Mouse (Mus musculus): ENCODE measurements at regions not wholly inside any gene's neighbourhood (a gene's known extent, or its start where the extent isn't known, plus 50 kb on each side); places are given as distances from the start of the nearest gene placed in this dataset.
A peak's percentile ranks its signal among the peaks of the same experiment; 100 is the strongest.

DNA sequence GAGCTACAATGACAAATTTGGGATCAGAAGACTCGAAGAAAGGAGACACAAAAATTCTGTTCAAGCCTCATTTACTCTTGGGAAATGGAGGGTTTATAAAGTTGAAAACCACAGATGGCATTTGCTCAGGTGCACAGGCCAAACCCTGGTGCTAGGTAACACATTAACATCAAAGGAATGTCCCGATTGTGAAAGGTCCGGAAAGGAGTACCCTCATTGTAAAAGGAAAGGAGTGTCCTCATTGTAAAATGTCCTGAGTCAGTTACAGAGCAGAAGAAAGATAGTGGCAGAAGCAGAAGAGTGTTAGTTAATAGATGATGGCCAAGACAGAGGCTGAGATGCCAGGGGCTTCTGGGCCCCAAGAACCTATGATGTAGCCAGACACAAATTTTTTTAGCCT, 252.8 kb upstream of the Gm21798 start:
- no peak for DNase-seq (ENCODE audit: extremely low spot score in 1 of 2, low spot score in 2 of 2)
- no peak for TF ChIP-seq CTCF (IDR thresholded peaks at IDR 0.05)
- Histone ChIP-seq H3K4me3 (no peak overlapping the region), H3K27ac (no peak overlapping the region)
- intact Hi-C loops (cut with DNase I), result loop anchor here (5.0 kb wide), 2 partner anchors 117 to 252 kb away; no protein-coding TSS in a partner anchor

DNA sequence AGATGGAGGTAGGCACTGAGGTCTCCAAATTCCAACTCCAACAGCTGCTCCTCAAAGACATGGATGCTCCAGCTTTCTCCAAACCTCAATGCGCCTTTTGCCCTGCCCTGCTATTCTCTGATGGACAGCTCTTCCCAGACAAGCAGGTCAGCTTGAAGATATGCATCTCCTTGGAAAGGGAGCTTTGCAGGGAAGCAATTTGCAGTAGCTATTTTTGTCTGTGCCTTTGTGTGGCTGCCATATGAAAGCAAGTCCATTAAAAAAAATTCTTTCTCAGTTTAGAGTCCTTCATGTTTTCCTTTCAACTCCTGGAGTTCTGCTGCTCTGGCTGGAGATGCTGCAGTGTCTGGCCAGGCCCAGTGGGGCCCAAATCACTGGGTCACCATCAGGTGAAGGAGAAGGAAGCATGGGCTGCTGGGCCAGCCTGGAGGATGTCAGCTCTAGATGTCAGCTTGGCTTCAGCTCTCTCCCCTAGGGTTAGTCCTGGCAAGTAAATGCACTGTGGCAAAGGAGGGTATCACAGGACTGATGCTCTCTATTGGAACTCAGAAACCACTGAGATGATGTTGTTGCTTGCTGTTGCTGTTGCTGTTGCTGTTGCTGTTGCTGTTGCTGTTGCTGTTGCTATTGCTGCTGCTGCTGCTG, 240.5 kb upstream of the Gm21798 start:
- intact Hi-C loops (cut with DNase I), result no loop called here
- TF ChIP-seq CTCF (IDR thresholded peaks at IDR 0.05), result no peak
- Histone ChIP-seq H3K27ac (peak overlapping the region; percentile 53), H3K4me3 (no peak overlapping the region)
- no peak for DNase-seq (ENCODE audit: extremely low spot score in 1 of 2, low spot score in 2 of 2)

DNA sequence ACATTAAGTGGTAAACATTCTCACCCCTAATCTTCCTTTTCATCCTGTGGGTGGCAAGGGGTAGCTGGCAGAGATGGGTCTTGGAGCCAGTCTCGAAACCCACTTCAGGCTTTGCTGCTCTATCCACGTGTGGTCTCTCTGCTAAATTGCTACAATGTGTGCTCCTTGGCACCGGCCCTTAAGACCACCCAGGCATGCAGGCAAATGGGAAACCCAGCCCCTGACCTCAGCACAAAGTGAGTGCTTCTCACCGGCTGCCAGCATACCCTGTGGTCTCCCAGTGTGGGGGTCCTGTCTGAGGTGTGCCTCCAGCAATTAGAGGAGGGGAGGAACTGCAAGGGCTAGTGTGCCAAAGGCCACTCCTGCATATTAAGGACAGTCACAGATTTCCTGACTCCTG, 238.5 kb upstream of the Gm21798 start:
- intact Hi-C loops (cut with DNase I), result no loop called here
- H3K4me3 ChIP-seq, result no peak overlapping the region
- no peak for TF ChIP-seq CTCF (IDR thresholded peaks at IDR 0.05)

GRCm38 (mm10) chr15:64580481-64580880, 237.0 kb upstream of the Gm21798 start:
- intact Hi-C loops (cut with DNase I), result no loop called here
- Histone ChIP-seq H3K27ac (no peak overlapping the region), H3K4me3 (no peak overlapping the region)
- no peak for DNase-seq (ENCODE audit: extremely low spot score in 1 of 2, low spot score in 2 of 2)
- no peak for TF ChIP-seq CTCF (IDR thresholded peaks at IDR 0.05)

More for the DNA sequence above, 238.5 kb upstream of the Gm21798 start:
- DNase-seq (ENCODE audit: extremely low spot score in 1 of 2, low spot score in 2 of 2), result no peak
- H3K27ac ChIP-seq, result no peak overlapping the region

DNA sequence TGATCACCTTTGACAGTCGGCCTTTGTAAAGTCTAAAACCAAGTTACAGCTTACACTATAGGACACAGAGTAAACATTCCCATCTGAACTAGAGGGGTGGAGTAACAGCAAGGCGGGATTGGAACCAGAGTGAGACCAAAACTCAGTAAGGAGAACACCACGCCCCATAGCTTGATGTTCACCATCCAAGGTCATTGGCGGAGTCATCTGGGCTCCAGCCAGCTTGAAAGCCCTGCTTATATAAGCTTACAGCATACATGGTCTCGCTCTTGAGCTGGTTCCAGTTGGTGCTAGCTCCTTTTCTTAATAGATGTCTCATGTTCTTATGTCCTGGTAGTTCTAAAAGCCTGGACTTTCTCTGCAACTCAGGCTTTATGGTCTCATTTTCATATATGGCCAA, 236.4 kb upstream of the Gm21798 start:
- intact Hi-C loops (cut with DNase I), result no loop called here
- Histone ChIP-seq H3K27ac (no peak overlapping the region), H3K4me3 (no peak overlapping the region)
- no peak for TF ChIP-seq CTCF (IDR thresholded peaks at IDR 0.05)
- no peak for DNase-seq (ENCODE audit: extremely low spot score in 1 of 2, low spot score in 2 of 2)

DNA sequence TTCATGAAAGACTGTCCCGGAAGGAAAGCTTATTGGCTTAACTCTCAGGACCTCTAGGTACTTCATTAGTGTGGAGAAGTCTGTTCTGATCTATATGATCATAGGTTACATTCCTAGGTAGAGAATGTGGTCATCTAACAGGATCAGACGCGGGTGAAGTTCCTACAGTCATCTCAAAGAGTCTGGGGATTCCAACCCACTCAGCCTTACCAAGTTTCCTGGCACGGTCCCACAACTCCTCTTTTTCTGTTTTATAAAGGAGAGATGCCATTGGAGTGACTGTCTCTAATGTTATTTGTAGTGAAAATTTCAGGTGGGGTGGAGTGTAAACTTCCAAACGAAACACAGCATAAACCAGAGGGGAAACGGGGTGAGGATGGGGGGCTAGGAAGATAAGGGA, 233.4 kb upstream of the Gm21798 start:
- Histone ChIP-seq H3K27ac (no peak overlapping the region), H3K4me3 (no peak overlapping the region)
- TF ChIP-seq CTCF (IDR thresholded peaks at IDR 0.05), result no peak
- DNase-seq (ENCODE audit: extremely low spot score in 1 of 2, low spot score in 2 of 2), result no peak
- intact Hi-C loops (cut with DNase I), result no loop called here

- no peak for TF ChIP-seq CTCF (IDR thresholded peaks at IDR 0.05)
- H3K4me3 ChIP-seq, result no peak overlapping the region
- no peak for DNase-seq (ENCODE audit: extremely low spot score in 1 of 2, low spot score in 2 of 2)
- intact Hi-C loops (cut with DNase I), result no loop called here
- H3K27ac ChIP-seq, result no peak overlapping the region
Observed at GRCm38 (mm10) chr15:64586776-64587175, 230.7 kb upstream of the Gm21798 start.

DNA sequence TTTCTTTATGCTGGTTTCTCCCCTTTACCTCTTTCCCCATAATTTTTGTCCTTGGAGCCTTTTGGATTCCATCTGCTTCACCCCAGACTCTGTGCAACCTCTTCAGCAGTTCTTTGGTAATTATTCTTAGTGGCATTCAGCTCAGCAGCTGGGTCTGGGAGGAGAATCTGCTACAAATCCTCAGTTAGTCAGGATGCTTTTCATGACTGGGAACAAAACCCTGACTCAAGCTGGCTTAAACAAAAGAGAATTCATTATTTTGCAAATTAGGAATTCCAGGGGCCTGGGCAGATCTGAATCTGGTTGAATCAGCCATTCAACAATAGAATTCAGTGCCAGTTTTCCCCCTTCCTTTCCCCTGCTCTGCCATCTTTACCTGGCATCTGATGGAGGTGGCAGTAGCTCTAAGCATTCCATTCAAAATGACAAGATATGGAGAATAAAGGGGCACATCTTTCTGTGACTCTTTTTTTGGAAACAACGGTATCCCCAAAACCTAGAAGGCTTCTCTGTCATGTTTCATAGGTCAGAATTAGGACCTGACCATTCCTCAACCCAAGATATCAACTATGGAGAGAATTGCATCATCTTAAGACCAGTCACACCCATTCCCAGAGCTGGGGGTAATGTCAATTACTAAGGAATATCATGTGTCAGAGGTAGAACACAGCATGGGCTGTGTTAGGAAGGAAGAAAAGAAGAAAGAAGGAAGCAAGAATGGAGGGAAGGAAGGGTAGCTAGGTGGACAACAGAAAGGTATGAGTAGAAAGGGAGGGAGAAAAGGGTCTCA, 227.2 kb upstream of the Gm21798 start:
- no peak overlapping the region for H3K4me3 ChIP-seq
- intact Hi-C loops (cut with DNase I), result no loop called here
- no peak for DNase-seq (ENCODE audit: extremely low spot score in 1 of 2, low spot score in 2 of 2)
- no peak overlapping the region for H3K27ac ChIP-seq
- no peak for TF ChIP-seq CTCF (IDR thresholded peaks at IDR 0.05)

DNA sequence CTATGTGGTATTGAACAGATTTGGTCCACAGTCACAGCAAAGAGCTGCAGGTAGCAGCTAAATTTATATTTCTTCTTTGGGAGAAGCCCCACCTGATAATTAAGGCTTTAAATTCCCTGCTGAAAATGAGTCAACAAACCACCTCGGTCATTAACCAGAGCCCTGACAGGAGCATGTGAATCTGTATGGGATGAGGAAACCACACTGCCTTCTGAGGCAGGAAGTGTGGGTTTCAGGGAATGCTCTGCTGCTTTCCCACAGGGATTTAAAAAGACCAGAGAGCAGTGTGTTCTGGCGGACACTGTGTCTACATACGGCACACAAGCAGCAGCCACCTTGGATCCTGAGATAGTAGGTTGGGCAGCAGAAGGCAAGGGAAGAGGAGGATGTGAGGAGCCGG, 204.0 kb upstream of the Gm21798 start:
- Histone ChIP-seq H3K4me3 (no peak overlapping the region), H3K27ac (no peak overlapping the region)
- no peak for TF ChIP-seq CTCF (IDR thresholded peaks at IDR 0.05)
- intact Hi-C loops (cut with DNase I), result no loop called here
- no peak for DNase-seq (ENCODE audit: extremely low spot score in 1 of 2, low spot score in 2 of 2)

GRCm38 (mm10) chr15:64618471-64618870, 199.0 kb upstream of the Gm21798 start:
- Histone ChIP-seq H3K4me3 (no peak overlapping the region), H3K27ac (no peak overlapping the region)
- TF ChIP-seq CTCF (IDR thresholded peaks at IDR 0.05), result no peak
- DNase-seq (ENCODE audit: extremely low spot score in 1 of 2, low spot score in 2 of 2), result no peak
- intact Hi-C loops (cut with DNase I), result no loop called here

GRCm38 (mm10) chr15:64621876-64622275, 195.6 kb upstream of the Gm21798 start:
- DNase-seq (ENCODE audit: extremely low spot score in 1 of 2, low spot score in 2 of 2), result no peak
- intact Hi-C loops (cut with DNase I), result no loop called here
- no peak for TF ChIP-seq CTCF (IDR thresholded peaks at IDR 0.05)

GRCm38 (mm10) chr15:64622591-64622990, 194.9 kb upstream of the Gm21798 start:
- no peak overlapping the region for H3K4me3 ChIP-seq
- TF ChIP-seq CTCF (IDR thresholded peaks at IDR 0.05), result no peak
- DNase-seq (ENCODE audit: extremely low spot score in 1 of 2, low spot score in 2 of 2), result peak; percentile 19 to 44
- H3K27ac ChIP-seq, result no peak overlapping the region; the same call in 1 of the 2 replicates
- intact Hi-C loops (cut with DNase I), result no loop called here

More at GRCm38 (mm10) chr15:64621876-64622275, 195.6 kb upstream of the Gm21798 start:
- H3K4me3 ChIP-seq, result no peak overlapping the region
- no peak overlapping the region for H3K27ac ChIP-seq

Data from left cerebral cortex, adult 2 months (tissue).